ENCODE assay signal across 8 mouse cellular contexts in the genomic region with DNA sequence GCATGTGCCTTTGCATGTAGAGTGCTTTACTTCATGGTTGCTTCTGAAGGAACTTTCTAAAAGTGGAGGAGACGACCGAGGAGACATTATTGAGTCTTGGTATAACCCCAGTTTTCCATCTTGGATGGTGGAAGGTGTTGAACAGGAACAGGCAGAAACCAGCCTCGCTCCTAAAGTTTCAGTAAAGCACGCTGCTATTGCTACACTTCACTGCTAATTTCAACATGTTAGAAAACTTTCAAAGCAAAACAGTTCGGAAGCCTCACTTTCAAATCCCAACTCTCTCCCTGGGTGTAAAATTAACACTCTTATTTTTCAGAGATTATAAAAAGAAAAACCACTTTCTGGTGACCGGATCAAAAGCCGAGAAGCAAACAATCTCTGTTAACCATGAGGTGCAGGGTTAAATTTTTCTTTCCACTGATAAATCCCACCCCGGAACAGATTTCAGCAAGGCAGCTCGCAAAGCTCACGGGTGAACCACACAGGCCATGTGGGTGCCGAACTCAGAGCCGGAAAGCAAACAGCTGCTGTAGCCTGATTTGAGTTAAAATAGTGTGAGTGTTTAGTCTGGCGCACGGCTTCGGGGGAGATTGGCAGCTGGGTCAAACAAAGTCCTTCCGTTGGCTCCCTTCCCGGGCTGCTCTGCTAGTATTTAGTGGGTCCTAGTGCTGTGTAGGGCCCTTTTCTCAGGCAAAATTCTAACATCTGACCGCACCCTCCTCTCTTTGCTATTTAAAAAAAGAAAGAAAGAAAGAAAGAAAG.
DNase-seq lines count a peak whose midpoint lies in the region; ATAC-seq lines count a peak whose summit lies in the region.

No protein-coding gene starts in this region.

- H3K9ac ChIP-seq in liver, embryonic 15.5 days: no peak overlapping the region
- no peak overlapping the region for H3K9ac ChIP-seq in neural tube, embryonic 14.5 days (replicated peaks; ENCODE audit: low read depth, low read length)

- H3K27ac ChIP-seq in liver, embryonic 15.5 days (replicated peaks): no peak overlapping the region
- H3K27ac ChIP-seq in neural tube, embryonic 14.5 days (ENCODE audit: low read depth, low read length): peak overlapping the region; percentile 53

- no peak overlapping the region for H3K4me3 ChIP-seq in liver, embryonic 15.5 days (replicated peaks)
- H3K4me3 ChIP-seq in neural tube, embryonic 14.5 days (ENCODE audit: low read depth, low read length): peak overlapping the region; percentile 29; the same call in 1 of the 2 replicates

- peak; percentile 86 for ATAC-seq in frontal cortex, adult (ENCODE audit: low TSS enrichment)
- ATAC-seq in liver, embryonic 15.5 days (ENCODE audit: insufficient read depth): peak; percentile 57
- ATAC-seq in neural tube, embryonic 14.5 days (ENCODE audit: low read depth): peak; percentile 86; the same call in 1 of the 2 replicates

- peak; percentile 2 to 14 for DNase-seq in thymus, adult 18-20 months
- no peak for DNase-seq in thymus, postnatal 0 days (ENCODE audit: low spot score)
- peak; percentile 77 to 84 for DNase-seq in heart, postnatal 36 days
- peak; percentile 68 to 88 for DNase-seq in layer of hippocampus, adult 18-20 months (ENCODE audit: low spot score in 2 of 2)
- DNase-seq in thymus, postnatal 14 days: peak; percentile 13

- intact Hi-C loops in heart, postnatal 36 days (cut with DNase I): loop anchor here (2.0 to 5.0 kb wide), 4 partner anchors 53 to 482 kb away; no protein-coding TSS in a partner anchor

- peak overlapping the region; percentile 1; the same call in 1 of the 2 replicates for H3K4me2 ChIP-seq in liver, embryonic 15.5 days
- peak overlapping the region; percentile 40 for H3K4me2 ChIP-seq in neural tube, embryonic 14.5 days (ENCODE audit: low read depth, low read length)

- H3K36me3 ChIP-seq in liver, embryonic 15.5 days (replicated peaks): no peaks in the 10 kb centered on the region
- no peaks in the 10 kb centered on the region for H3K36me3 ChIP-seq in neural tube, embryonic 14.5 days (ENCODE audit: control insufficient read depth, insufficient read depth, low read length)

- no peaks in the 10 kb centered on the region for H3K27me3 ChIP-seq in liver, embryonic 15.5 days
- H3K27me3 ChIP-seq in neural tube, embryonic 14.5 days (ENCODE audit: control insufficient read depth, insufficient read depth, low read length): no peaks in the 10 kb centered on the region

- no peaks in the 10 kb centered on the region for H3K4me1 ChIP-seq in liver, embryonic 15.5 days (replicated peaks)
- peaks cover 8% of the 10 kb centered on the region; the same call in 1 of the 2 replicates for H3K4me1 ChIP-seq in neural tube, embryonic 14.5 days (ENCODE audit: control insufficient read depth, insufficient read depth, low read length)

- no peaks in the 10 kb centered on the region for H3K9me3 ChIP-seq in liver, embryonic 15.5 days (replicated peaks)
- no peaks in the 10 kb centered on the region for H3K9me3 ChIP-seq in neural tube, embryonic 14.5 days (ENCODE audit: control insufficient read depth, low read length)

- 50% methylated on average over 18 of the region's 18 CpGs for WGBS in liver, embryonic 15.5 days (ENCODE audit: insufficient replicate concordance)
- WGBS in neural tube, embryonic 14.5 days: 38% methylated on average over 18 of the region's 18 CpGs
